Mouse (Mus musculus) olfactory bulb, adult 2 months (tissue): Measurements from ENCODE around the gene Map3k3.

Source experiments
- CTCF ChIP-seq: fragments of 200-500 bp; IDR thresholded peaks from 2 replicates; pipeline ENCODE4 v1.5.1; 2012; ENCODE audit warnings: low read depth, mild to moderate bottlenecking, low read length, moderate library complexity; ENCODE audit not compliant: insufficient read depth
- POLR2A ChIP-seq: fragments of 200-500 bp; IDR thresholded peaks from 2 replicates; pipeline ENCODE4 v1.6.1; 2012; ENCODE audit warnings: mild to moderate bottlenecking, low read depth, low read length, moderate library complexity; ENCODE audit not compliant: insufficient read depth

DNA sequence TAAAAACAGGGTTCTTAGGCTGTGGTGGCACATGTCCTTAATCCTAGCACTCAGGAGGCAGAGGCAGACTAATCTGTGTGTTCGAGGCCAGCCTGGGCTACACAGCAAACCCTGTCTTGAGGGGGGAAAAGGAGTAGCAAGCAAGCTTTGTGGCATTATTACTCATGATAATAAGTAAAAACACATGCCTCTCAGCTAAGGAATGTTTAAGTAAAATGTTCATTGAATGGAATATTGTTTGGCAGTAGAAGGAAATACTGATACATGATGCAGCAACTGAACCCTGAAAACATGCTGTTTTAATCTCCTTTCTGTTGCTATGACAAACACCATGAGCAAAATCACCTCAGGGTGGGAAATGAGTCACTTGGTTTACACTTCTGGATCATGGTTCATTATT, 23.1 kb upstream of the Map3k3 start:
- TF ChIP-seq CTCF (no peak), POLR2A (no peak)
